Mouse (Mus musculus) heart, adult 10 weeks (tissue): Measurements from ENCODE around the gene Bpifa6. TPM values are rescaled to one million over a fixed set of nuclear protein-coding genes. Genes with fewer than 3 reads are reported as not detected.

ENCODE experiments used
- polyA plus RNA-seq: library from polyadenylated mRNA; stranded (reverse); fragments of 350-450 nt; fragmentation: Illumina TruSeq; extraction: RNeasy Lipid Tissue Mini Kit (QIAGEN cat#74804); gene quantifications from one replicate; pipeline ENCODE4 v1.2.3, GENCODE M21; 2014; ENCODE audit warnings: low read depth, low replicate concordance

The Bpifa6 gene
- polyA plus RNA-seq, result not detected

DNA sequence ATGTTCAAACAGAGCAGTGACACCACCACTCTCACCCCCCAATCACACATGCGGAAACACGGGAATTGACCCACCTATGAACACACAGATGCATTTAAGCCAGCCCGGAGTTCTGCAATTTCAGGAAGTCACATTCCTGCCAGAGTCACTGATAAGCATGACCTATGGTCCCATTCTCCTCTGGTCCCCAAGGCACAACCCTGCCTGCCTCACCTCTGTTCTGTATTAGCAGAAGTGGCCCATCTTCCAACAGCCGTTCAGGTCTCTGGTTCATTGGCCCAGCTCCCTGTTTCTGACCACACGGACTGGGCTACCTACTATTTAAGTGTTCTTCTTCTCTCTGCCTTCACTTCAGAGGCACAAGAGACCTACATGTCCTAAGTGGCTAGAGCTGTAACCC is at the start of gene Bpifa6:
Gene Bpifa6 (plus strand): TSS at position 364 of the 400 bp plus-strand sequence.

DNA sequence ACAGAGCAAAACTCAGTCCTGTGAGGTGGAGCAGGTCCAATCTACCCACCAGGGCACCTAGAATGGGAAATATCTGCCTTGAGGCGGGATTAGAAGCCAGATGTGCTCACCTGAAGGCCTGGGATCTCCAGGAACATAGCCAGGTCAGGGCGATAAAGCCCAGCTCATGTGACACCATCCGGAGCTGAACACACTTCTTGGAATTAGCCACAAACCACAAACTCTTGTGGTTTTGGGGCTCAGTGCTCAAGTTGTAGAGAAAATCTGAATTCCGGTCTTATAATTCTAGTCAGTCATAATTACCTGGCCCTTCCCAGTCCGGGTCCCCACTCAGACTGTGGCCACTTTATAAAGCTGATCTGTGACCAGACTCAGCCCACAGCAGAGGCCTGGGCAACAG is 36.9 kb upstream of the Bpifa6 start, which contains the start of gene Bpifb4:
Gene Bpifb4 (plus strand): TSS at position 370 of the 400 bp plus-strand sequence.

DNA sequence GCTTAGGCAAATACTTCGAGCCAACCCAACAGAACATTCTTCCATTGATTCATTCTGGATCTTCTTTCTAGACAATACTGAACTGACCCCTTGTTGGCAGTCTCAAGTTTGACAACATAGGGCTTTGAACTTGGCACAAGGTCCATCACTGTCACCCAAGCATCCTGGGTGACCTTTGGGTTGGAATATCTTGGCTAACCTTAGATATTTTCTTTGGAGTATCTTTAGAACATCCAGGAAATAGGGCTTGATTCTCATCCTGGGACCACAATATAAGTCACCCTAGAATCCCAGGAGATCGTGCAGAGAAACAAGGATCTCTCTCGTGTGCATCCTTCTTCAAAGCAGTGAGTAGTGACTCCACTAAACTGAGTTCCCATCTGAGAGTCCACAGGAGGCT is 33.2 kb downstream of the Bpifa6 start, which contains the start of gene Bpifa2:
Gene Bpifa2 (plus strand): TSS at position 301 of the 400 bp plus-strand sequence.

Other genes starting within 250 kb of the Bpifa6 start
- gene Mapre1, start 233.7 kb upstream of the Bpifa6 start, polyA plus RNA-seq, result 51.7 TPM
- gene Efcab8, start 195.0 kb upstream of the Bpifa6 start, polyA plus RNA-seq, result not detected
- gene Sun5, start 103.9 kb upstream of the Bpifa6 start, polyA plus RNA-seq, result not detected
- gene Bpifb2, start 99.9 kb upstream of the Bpifa6 start, polyA plus RNA-seq, result not detected
- not detected for gene Bpifb6, start 74.6 kb upstream of the Bpifa6 start, polyA plus RNA-seq
- not detected for gene Bpifb3, start 56.7 kb upstream of the Bpifa6 start, polyA plus RNA-seq
- gene Bpifb4, start 36.7 kb upstream of the Bpifa6 start, polyA plus RNA-seq, result not detected
- not detected for gene Bpifa2, start 33.3 kb downstream of the Bpifa6 start, polyA plus RNA-seq
- not detected for gene Bpifa3, start 155.4 kb downstream of the Bpifa6 start, polyA plus RNA-seq
- gene Bpifa1, start 167.9 kb downstream of the Bpifa6 start, polyA plus RNA-seq, result not detected
- gene Bpifa5, start 187.7 kb downstream of the Bpifa6 start, polyA plus RNA-seq, result not detected
- not detected for gene Bpifb1, start 215.9 kb downstream of the Bpifa6 start, polyA plus RNA-seq
- gene Bpifb5, start 248.8 kb downstream of the Bpifa6 start, polyA plus RNA-seq, result not detected